Mouse (Mus musculus) MEL (cell line): ENCODE measurements around the gene Eipr1.

ENCODE experiments used
- POLR2AphosphoS2 ChIP-seq: IDR thresholded peaks from 2 replicates; pipeline ENCODE4 v1.6.1; 2011; ENCODE audit warnings: low read length, improper control_type of control experiment
- ZNF384 ChIP-seq: IDR thresholded peaks from 2 replicates; pipeline ENCODE4 v1.6.1; 2012; ENCODE audit warnings: low read depth, mild to moderate bottlenecking, inconsistent platforms, low read length, improper control_type of control experiment

DNA sequence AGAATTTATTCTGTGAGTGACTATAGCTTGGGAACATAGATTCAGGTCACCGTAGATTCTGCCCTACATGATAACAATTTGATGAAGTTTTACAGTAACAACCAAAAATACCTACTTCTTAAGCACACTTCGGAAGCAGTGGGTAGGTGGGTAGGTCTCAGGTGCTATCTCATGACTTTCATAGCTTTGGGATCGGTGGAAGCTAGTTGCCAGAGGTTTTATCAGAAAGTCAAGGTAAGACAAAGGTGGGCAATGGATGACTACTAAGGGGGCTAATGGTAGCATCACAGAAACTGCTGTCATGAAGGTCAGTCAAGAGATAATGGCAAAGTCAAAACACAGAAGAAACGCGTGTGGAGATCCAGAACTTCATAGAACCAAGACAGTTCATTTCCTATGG lies 727 bp upstream of the Eipr1 start:
- no peak for TF ChIP-seq POLR2AphosphoS2
- no peak for TF ChIP-seq ZNF384
